Mouse (Mus musculus) forebrain, postnatal 0 days (tissue): ENCODE results near the gene Exoc2. TPM values are rescaled to one million over a fixed set of nuclear protein-coding genes. Genes with fewer than 3 reads are reported as not detected.

Experiments
- ATAC-seq: fragments of 200-750 bp; cut with Nextera tagmentation; 2 replicates; pipeline ENCODE4 v1.8.0; 2017; ENCODE audit warnings: mild to moderate bottlenecking, moderate library complexity
- DNase-seq: peaks from one replicate; pipeline ENCODE4 v3.0.0-alpha.2; 2015
- H3K27ac ChIP-seq: fragments of 300-500 bp; sonication (generic); 2 replicates; pipeline ENCODE4 v1.5.1; 2014; ENCODE audit warnings: low read depth, mild to moderate bottlenecking, antibody characterized with exemption, low read length, moderate library complexity, mixed read lengths
- H3K27me3 ChIP-seq: fragments of 300-500 bp; sonication (generic); 2 replicates; pipeline ENCODE4 v1.6.1; 2014; ENCODE audit warnings: mild to moderate bottlenecking, low read length, mixed read lengths; ENCODE audit not compliant: insufficient read depth
- H3K36me3 ChIP-seq: fragments of 300-500 bp; sonication (generic); 2 replicates; pipeline ENCODE4 v1.6.1; 2014; ENCODE audit warnings: mild to moderate bottlenecking, moderate library complexity; ENCODE audit not compliant: insufficient read depth
- H3K4me1 ChIP-seq: fragments of 300-500 bp; sonication (generic); 2 replicates; pipeline ENCODE4 v1.6.1; 2014; ENCODE audit warnings: antibody characterized with exemption; ENCODE audit not compliant: insufficient read depth
- H3K4me2 ChIP-seq: fragments of 300-500 bp; sonication (generic); 2 replicates; pipeline ENCODE4 v1.6.1; 2014; ENCODE audit warnings: low read depth, mild to moderate bottlenecking, moderate library complexity
- H3K4me3 ChIP-seq: fragments of 300-500 bp; sonication (generic); 2 replicates; pipeline ENCODE4 v1.5.1; 2014; ENCODE audit warnings: low read depth, low read length, mixed read lengths
- H3K9ac ChIP-seq: fragments of 300-500 bp; sonication (generic); 2 replicates; pipeline ENCODE4 v1.6.1; 2014; ENCODE audit warnings: mild to moderate bottlenecking
- H3K9me3 ChIP-seq: fragments of 300-500 bp; sonication (generic); 2 replicates; pipeline ENCODE4 v1.6.1; 2016; ENCODE audit warnings: low read length
- CTCF ChIP-seq: sonication (generic); IDR thresholded peaks from 2 replicates; pipeline ENCODE4 v1.5.1; 2016; ENCODE audit warnings: antibody characterized with exemption, control low read depth, low read depth
- WGBS: fragments of 180-500 bp; shearing (Covaris S2); extraction: QIAGEN DNeasy Blood & Tissue Kit; methylation state at CpG from one replicate; pipeline ENCODE4 v1.1.7; 2014; 5-methylcytosine and 5-hydroxymethylcytosine counted together
- polyA plus RNA-seq: library from polyadenylated mRNA; unstranded; fragments of >200 nt; fragmentation: Nextera tagmentation; extraction: Ambion mirVana; gene quantifications from 2 replicates; pipeline ENCODE4 v1.2.1, GENCODE M21; 2015
- total RNA-seq: library from RNA; depleted of rRNA; stranded (reverse); fragments of >200 nt; gene quantifications from 2 replicates; pipeline ENCODE4 v1.2.3, GENCODE M21; 2014

Exoc2 gene
- total and polyA plus RNA-seq, 2 experiments from 2014 or later, result 44.0 to 69.5 TPM

DNA sequence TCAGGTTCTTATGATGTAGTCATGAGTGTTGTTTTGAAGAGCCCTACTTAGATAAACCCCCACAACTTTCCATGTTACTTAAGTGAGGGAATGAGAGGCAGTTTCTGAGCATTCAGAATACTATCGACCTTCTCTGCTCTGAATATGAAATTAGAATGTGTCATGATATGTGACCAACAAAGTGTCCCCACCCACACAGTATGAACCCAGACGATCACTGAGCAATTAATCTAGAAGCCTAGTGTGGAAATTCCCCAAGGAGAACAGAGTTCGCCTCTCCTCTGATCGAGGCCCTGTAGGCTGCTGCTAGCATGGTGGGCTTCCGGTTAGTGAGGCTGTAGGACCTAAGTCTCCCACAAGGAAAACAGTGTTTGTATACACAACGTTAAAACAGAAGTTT is 142.5 kb downstream of the Exoc2 start:
- WGBS, result 85% methylated on average over 6 of the region's 6 CpGs
- TF ChIP-seq CTCF, result no peak
- H3K27ac ChIP-seq, result no peak overlapping the region

DNA sequence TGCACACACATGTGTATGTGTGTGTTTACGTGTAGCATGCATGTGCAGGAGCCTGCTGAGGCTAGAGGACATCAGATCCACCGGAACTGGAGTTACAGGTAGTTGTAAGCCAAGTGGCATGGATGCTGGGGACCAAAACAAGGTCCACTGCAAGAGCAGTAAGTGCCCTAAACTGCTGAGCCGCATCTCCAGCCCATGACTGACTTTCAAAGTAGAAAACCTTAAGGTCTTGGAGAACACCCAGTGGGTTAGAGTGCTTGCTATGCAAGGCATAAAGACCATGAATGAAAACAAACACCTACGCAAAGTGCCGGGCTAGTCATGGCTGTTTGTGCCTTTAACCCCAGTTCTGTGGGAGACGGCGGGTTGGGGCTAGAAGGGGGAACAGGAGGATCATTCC is 147.4 kb downstream of the Exoc2 start:
- H3K27ac ChIP-seq, result no peak overlapping the region
- no peak overlapping the region for H3K4me2 ChIP-seq
- ATAC-seq (no peak), DNase-seq (no peak)
- 96% methylated on average over 7 of the region's 7 CpGs for WGBS
- H3K36me3 ChIP-seq, result peaks cover 13% of the 10 kb centered on the region
- no peaks in the 10 kb centered on the region for H3K9me3 ChIP-seq
- no peaks in the 10 kb centered on the region for H3K4me1 ChIP-seq
- no peak overlapping the region for H3K9ac ChIP-seq
- TF ChIP-seq CTCF, result no peak
- H3K4me3 ChIP-seq, result no peak overlapping the region
- no peaks in the 10 kb centered on the region for H3K27me3 ChIP-seq

More for the DNA sequence above, 142.5 kb downstream of the Exoc2 start:
- H3K9ac ChIP-seq, result no peak overlapping the region
- H3K4me2 ChIP-seq, result no peak overlapping the region
- ATAC-seq, result no peak
- no peak overlapping the region for H3K4me3 ChIP-seq
- DNase-seq, result no peak
- H3K9me3 ChIP-seq, result no peaks in the 10 kb centered on the region
- H3K27me3 ChIP-seq, result no peaks in the 10 kb centered on the region
- H3K36me3 ChIP-seq, result no peaks in the 10 kb centered on the region
- H3K4me1 ChIP-seq, result no peaks in the 10 kb centered on the region

DNA sequence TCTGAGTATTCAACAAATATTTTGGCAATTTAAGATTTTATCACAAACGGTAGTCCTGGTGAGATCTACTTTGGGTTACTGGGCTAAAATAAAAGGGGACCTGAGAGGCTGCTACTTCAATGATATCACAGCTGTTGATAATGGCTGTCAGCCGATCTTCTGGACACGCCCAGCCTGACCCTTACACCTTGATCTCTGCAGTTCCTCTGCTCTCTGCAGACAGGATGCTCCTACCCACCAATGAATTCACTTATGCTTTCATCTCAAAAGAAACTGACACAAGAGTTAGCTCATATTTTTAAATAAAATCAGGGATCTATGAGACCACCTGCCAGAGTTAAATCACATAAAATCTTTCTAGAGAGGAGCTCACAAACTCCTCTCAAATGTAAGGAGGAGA is 149.0 kb downstream of the Exoc2 start:
- Histone ChIP-seq H3K36me3 (peaks cover 21% of the 10 kb centered on the region), H3K9ac (no peak overlapping the region), H3K4me3 (no peak overlapping the region), H3K27me3 (no peaks in the 10 kb centered on the region), H3K27ac (no peak overlapping the region), H3K9me3 (no peaks in the 10 kb centered on the region), H3K4me1 (no peaks in the 10 kb centered on the region), H3K4me2 (no peak overlapping the region)
- ATAC-seq, result no peak
- 79% methylated on average over 3 of the region's 3 CpGs for WGBS
- DNase-seq, result no peak
- TF ChIP-seq CTCF, result no peak

DNA sequence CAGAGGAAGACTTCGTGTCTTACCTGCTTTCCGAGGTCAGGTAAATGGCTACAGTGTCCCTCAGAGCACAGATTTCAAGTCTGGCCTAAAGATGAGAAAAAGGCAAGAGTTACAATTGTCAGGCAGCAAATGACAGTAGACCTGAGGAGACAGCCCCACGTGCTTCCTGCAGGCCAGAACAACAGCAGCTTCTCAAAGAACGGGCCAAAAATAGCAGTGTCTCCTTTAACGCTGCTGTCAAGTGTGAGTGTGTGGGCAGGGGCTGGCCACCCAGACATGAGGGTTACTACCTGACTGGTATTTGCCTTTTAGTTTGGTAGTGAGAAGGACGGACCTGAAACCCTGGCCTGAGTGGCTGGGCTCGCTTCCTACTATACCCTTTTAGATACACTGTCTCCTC is 153.3 kb downstream of the Exoc2 start:
- Histone ChIP-seq H3K36me3 (peaks cover 50% of the 10 kb centered on the region), H3K4me3 (no peak overlapping the region), H3K9ac (no peak overlapping the region), H3K4me1 (no peaks in the 10 kb centered on the region), H3K27ac (no peak overlapping the region), H3K4me2 (no peak overlapping the region), H3K9me3 (no peaks in the 10 kb centered on the region), H3K27me3 (no peaks in the 10 kb centered on the region)
- no peak for DNase-seq
- TF ChIP-seq CTCF, result no peak
- ATAC-seq, result no peak
- WGBS, result 87% methylated on average over 7 of the region's 7 CpGs

DNA sequence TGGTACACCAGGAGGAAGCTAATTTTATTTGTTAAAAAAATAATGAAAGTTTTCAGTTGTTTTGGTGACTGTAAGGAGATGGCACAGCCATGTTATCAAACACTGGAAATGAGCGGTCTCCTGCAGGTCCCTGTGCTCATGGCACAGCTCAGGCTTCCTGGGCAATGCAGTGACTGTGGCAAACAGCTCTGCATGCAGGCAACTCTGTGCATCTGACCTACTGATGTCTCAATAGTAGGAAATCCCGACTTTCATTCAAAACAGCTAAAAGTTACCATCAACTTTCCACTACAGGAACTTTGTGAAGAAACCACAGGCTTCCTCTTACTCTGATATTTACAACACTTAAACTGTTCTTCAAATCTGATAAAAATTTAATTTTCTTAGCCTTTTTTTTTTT is 154.0 kb downstream of the Exoc2 start:
- H3K4me2 ChIP-seq, result no peak overlapping the region
- no peaks in the 10 kb centered on the region for H3K27me3 ChIP-seq
- DNase-seq, result no peak
- H3K4me3 ChIP-seq, result no peak overlapping the region
- ATAC-seq, result no peak
- WGBS, result 93% methylated on average over 2 of the region's 2 CpGs
- H3K9me3 ChIP-seq, result no peaks in the 10 kb centered on the region
- H3K4me1 ChIP-seq, result no peaks in the 10 kb centered on the region
- no peak overlapping the region for H3K9ac ChIP-seq
- TF ChIP-seq CTCF, result no peak
- H3K36me3 ChIP-seq, result peaks cover 57% of the 10 kb centered on the region
- no peak overlapping the region for H3K27ac ChIP-seq

DNA sequence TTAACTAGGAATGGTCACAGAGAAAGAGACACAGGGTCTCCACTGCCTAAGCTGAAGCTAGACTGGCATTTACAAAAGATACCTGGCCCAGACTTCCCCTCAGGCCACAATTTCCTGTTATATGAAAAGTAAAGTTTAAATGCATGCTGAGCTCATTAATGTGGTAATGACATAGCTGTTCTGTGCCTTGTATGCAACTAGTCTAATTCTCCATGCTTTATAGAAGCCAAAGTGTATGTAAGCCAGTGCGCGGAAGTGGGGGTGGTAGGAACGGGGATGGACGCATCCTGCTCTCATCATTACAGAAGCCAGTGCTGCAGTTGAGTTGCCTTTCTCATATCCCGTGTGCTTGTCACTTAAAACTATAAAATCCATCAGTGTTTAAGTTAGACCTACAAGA is 156.5 kb downstream of the Exoc2 start:
- 90% methylated on average over 5 of the region's 5 CpGs for WGBS
- peaks cover 69% of the 10 kb centered on the region for H3K36me3 ChIP-seq

DNA sequence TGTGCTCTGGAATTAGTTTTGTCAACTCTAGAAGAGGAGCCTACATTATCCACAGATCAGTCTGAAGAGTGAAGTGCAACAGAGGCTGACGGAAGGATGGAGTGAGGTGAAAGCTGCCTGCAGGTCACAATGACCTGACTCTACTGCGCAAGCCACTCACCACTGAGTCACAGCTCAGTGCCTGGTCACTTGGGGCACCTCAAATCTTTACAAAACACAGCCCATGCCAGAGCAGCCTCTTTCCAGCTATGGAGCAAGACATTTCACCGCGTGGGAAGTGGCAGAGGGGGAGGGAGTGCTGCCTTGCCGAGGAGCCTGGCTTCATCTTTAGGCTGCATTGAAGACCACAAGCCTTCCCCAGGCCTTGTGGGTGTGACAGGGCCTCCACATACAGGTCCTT is 159.6 kb downstream of the Exoc2 start:
- Histone ChIP-seq H3K4me2 (no peak overlapping the region), H3K36me3 (peaks cover 51% of the 10 kb centered on the region), H3K4me3 (no peak overlapping the region), H3K4me1 (no peaks in the 10 kb centered on the region), H3K27me3 (no peaks in the 10 kb centered on the region), H3K27ac (no peak overlapping the region), H3K9ac (no peak overlapping the region), H3K9me3 (no peaks in the 10 kb centered on the region)
- DNase-seq, result no peak
- no peak for TF ChIP-seq CTCF
- ATAC-seq, result no peak
- 96% methylated on average over 5 of the region's 5 CpGs for WGBS

More for the DNA sequence above, 156.5 kb downstream of the Exoc2 start:
- Histone ChIP-seq H3K4me3 (no peak overlapping the region), H3K27ac (no peak overlapping the region), H3K4me1 (no peaks in the 10 kb centered on the region), H3K27me3 (no peaks in the 10 kb centered on the region), H3K9me3 (no peaks in the 10 kb centered on the region), H3K9ac (no peak overlapping the region), H3K4me2 (no peak overlapping the region)
- ATAC-seq (no peak), DNase-seq (no peak)
- no peak for TF ChIP-seq CTCF

DNA sequence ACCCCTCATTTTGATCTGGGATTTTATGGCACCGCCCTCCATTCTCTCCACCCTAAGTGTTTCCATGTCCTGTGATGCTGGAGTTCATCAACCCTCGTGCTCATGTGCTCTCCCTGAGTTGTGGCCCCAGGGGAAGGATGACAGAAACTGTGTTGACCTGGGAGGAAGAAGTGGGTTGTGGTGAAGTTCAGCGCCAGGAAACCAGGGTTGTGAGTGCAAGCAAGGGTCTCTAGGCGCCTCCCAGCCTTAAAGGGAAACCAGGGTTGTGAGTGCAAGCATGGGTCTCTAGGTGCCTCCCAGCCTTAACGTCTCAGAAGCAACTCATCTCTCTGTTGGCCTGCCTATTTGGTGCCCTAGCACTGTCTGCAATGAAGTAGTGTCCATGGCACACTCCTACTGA is 160.4 kb downstream of the Exoc2 start:
- Histone ChIP-seq H3K9me3 (no peaks in the 10 kb centered on the region), H3K4me3 (no peak overlapping the region), H3K27ac (no peak overlapping the region), H3K4me1 (no peaks in the 10 kb centered on the region), H3K4me2 (no peak overlapping the region), H3K27me3 (no peaks in the 10 kb centered on the region), H3K36me3 (peaks cover 45% of the 10 kb centered on the region), H3K9ac (no peak overlapping the region)
- no peak for TF ChIP-seq CTCF
- no peak for DNase-seq
- 94% methylated on average over 5 of the region's 5 CpGs for WGBS
- no peak for ATAC-seq
